Mouse (Mus musculus) testis, adult 2 months (tissue): ENCODE data around the gene Wdr54. TPM values are rescaled to one million over a fixed set of nuclear protein-coding genes. Genes with fewer than 3 reads are reported as not detected.

Experiments
- H3K27ac ChIP-seq: fragments of 200-500 bp; 2 replicates; pipeline ENCODE4 v1.5.1; 2012; ENCODE audit warnings: low read depth, low read length; ENCODE audit not compliant: control insufficient read depth, insufficient read depth
- H3K27me3 ChIP-seq: fragments of 200-500 bp; 2 replicates; pipeline ENCODE4 v1.6.1; 2012; ENCODE audit warnings: mild to moderate bottlenecking, low read length, moderate library complexity; ENCODE audit not compliant: control insufficient read depth, insufficient read depth
- H3K36me3 ChIP-seq: fragments of 200-500 bp; 2 replicates; pipeline ENCODE4 v1.6.1; 2012; ENCODE audit warnings: mild to moderate bottlenecking, low read length; ENCODE audit not compliant: control insufficient read depth, insufficient read depth
- H3K4me1 ChIP-seq: fragments of 200-500 bp; 2 replicates; pipeline ENCODE4 v1.6.1; 2012; ENCODE audit warnings: low read length; ENCODE audit not compliant: control insufficient read depth, insufficient read depth
- H3K4me3 ChIP-seq: fragments of 200-500 bp; 2 replicates; pipeline ENCODE4 v1.5.1; 2012; ENCODE audit warnings: low read depth, mild to moderate bottlenecking, low read length, moderate library complexity, mixed read lengths; ENCODE audit not compliant: control insufficient read depth
- CTCF ChIP-seq: fragments of 200-500 bp; IDR thresholded peaks from 2 replicates; pipeline ENCODE4 v1.5.1; 2012; ENCODE audit warnings: low read depth, mild to moderate bottlenecking, inconsistent platforms, low read length, moderate library complexity; ENCODE audit not compliant: control insufficient read depth, insufficient read depth, insufficient replicate concordance
- POLR2A ChIP-seq: fragments of 200-500 bp; IDR thresholded peaks from 2 replicates; pipeline ENCODE4 v1.6.1; 2012; ENCODE audit warnings: low read depth, mild to moderate bottlenecking, inconsistent platforms, low read length, moderate library complexity; ENCODE audit not compliant: control insufficient read depth
- polyA plus RNA-seq: library from polyadenylated mRNA; depleted of rRNA; stranded (reverse); fragments of >200 nt; gene quantifications from 2 replicates; pipeline ENCODE4 v1.2.3, GENCODE M21; 2012; rRNA removed

Wdr54 gene
- polyA plus RNA-seq = 129 and 133 TPM in 2 replicates

- TF ChIP-seq POLR2A = peak; percentile 85
- no peak for TF ChIP-seq CTCF
- Histone ChIP-seq H3K27ac (peak within 1 kb of the TSS; percentile 96), H3K4me1 (peaks cover 8% of the 10 kb centered on the region; the same call in 1 of the 2 replicates), H3K4me3 (peak within 1 kb of the TSS; percentile 98), H3K36me3 (no peaks in the 10 kb centered on the region), H3K27me3 (no peaks in the 10 kb centered on the region)
Measured at GRCm38 (mm10) chr6:83156259-83156684, at the start of gene Wdr54, which contains the start of gene 1700003E16Rik. Gene Wdr54, minus strand, starts transcription at chr6:83156397. Gene 1700003E16Rik, plus strand, starts transcription at chr6:83156404.

GRCm38 (mm10) chr6:83205851-83206250 is 49.7 kb upstream of the Wdr54 start:
- H3K4me3 ChIP-seq = no peak overlapping the region
- H3K27ac ChIP-seq = no peak overlapping the region
- TF ChIP-seq POLR2A (no peak), CTCF (no peak)
- H3K27me3 ChIP-seq = no peaks in the 10 kb centered on the region
- no peaks in the 10 kb centered on the region for H3K36me3 ChIP-seq
- H3K4me1 ChIP-seq = no peaks in the 10 kb centered on the region

- H3K27ac ChIP-seq = no peak overlapping the region
- no peaks in the 10 kb centered on the region for H3K27me3 ChIP-seq
- H3K4me3 ChIP-seq = no peak overlapping the region
- no peaks in the 10 kb centered on the region; the same call in 1 of the 2 replicates for H3K36me3 ChIP-seq
- H3K4me1 ChIP-seq = no peaks in the 10 kb centered on the region
- TF ChIP-seq CTCF = no peak
Measured at GRCm38 (mm10) chr6:83203320-83203719, 47.1 kb upstream of the Wdr54 start.

- Histone ChIP-seq H3K27me3 (no peaks in the 10 kb centered on the region), H3K27ac (no peak overlapping the region), H3K36me3 (peaks cover 3% of the 10 kb centered on the region), H3K4me3 (no peak overlapping the region), H3K4me1 (no peaks in the 10 kb centered on the region)
- TF ChIP-seq POLR2A (no peak), CTCF (no peak)
Measured at GRCm38 (mm10) chr6:83197345-83198004, 41.3 kb upstream of the Wdr54 start.

- Histone ChIP-seq H3K4me3 (no peak overlapping the region), H3K27ac (no peak overlapping the region), H3K27me3 (no peaks in the 10 kb centered on the region), H3K4me1 (no peaks in the 10 kb centered on the region), H3K36me3 (peaks cover 3% of the 10 kb centered on the region)
- TF ChIP-seq CTCF = no peak
- no peak for TF ChIP-seq POLR2A
Measured at GRCm38 (mm10) chr6:83193571-83193970, 37.4 kb upstream of the Wdr54 start.

GRCm38 (mm10) chr6:83186946-83187345 is 30.7 kb upstream of the Wdr54 start:
- no peaks in the 10 kb centered on the region for H3K27me3 ChIP-seq
- TF ChIP-seq CTCF (no peak), POLR2A (no peak)
- peaks cover 2% of the 10 kb centered on the region for H3K36me3 ChIP-seq
- H3K4me1 ChIP-seq = peaks cover 4% of the 10 kb centered on the region; the same call in 1 of the 2 replicates
- no peak overlapping the region for H3K27ac ChIP-seq
- H3K4me3 ChIP-seq = no peak overlapping the region

GRCm38 (mm10) chr6:83185895-83186861 is 30.0 kb upstream of the Wdr54 start:
- Histone ChIP-seq H3K36me3 (peaks cover 2% of the 10 kb centered on the region), H3K27ac (no peak overlapping the region), H3K27me3 (no peaks in the 10 kb centered on the region), H3K4me1 (peaks cover 4% of the 10 kb centered on the region; the same call in 1 of the 2 replicates), H3K4me3 (no peak overlapping the region; the same call in none of the 2 replicates)
- TF ChIP-seq CTCF = no peak
- no peak for TF ChIP-seq POLR2A
